Mouse (Mus musculus): ENCODE data around the gene Gipc3.

GRCm38 (mm10) chr10:81362336-81362949 is 19.4 kb upstream of the Gipc3 start:
- TF ChIP-seq GATA1 (IDR thresholded peaks at IDR 0.05; ENCODE audit: low read length) (peak; percentile 71), TAL1 (IDR thresholded peaks at IDR 0.05; ENCODE audit: low read length) (peak; percentile 73)
